Mouse (Mus musculus) lung, embryonic 14.5 days (tissue): Measurements from ENCODE around the gene Flii. TPM values are rescaled to one million over a fixed set of nuclear protein-coding genes. Genes with fewer than 3 reads are reported as not detected.
A peak's percentile ranks its signal among the peaks of the same experiment; 100 is the strongest.

Experiments
- ATAC-seq: fragments of 200-750 bp; cut with Nextera tagmentation; 2 replicates; pipeline ENCODE4 v1.8.0; 2017; ENCODE audit warnings: mild to moderate bottlenecking, moderate TSS enrichment, moderate library complexity; ENCODE audit not compliant: insufficient read depth
- DNase-seq: peaks from one replicate; pipeline ENCODE4 v3.0.0-alpha.2; 2015
- H3K27ac ChIP-seq: fragments of 300-500 bp; sonication (generic); 2 replicates; pipeline ENCODE4 v1.5.1; 2014; ENCODE audit warnings: low read depth, mild to moderate bottlenecking, moderate library complexity
- H3K27me3 ChIP-seq: fragments of 300-500 bp; sonication (generic); 2 replicates; pipeline ENCODE4 v1.6.1; 2014; ENCODE audit warnings: low read length, control low read depth; ENCODE audit not compliant: insufficient read depth
- H3K36me3 ChIP-seq: fragments of 300-500 bp; sonication (generic); 2 replicates; pipeline ENCODE4 v1.6.1; 2014; ENCODE audit warnings: control low read depth; ENCODE audit not compliant: insufficient read depth
- H3K4me1 ChIP-seq: fragments of 300-500 bp; sonication (generic); 2 replicates; pipeline ENCODE4 v1.6.1; 2014; ENCODE audit warnings: antibody characterized with exemption, control low read depth; ENCODE audit not compliant: insufficient read depth
- H3K4me2 ChIP-seq: fragments of 300-500 bp; sonication (generic); 2 replicates; pipeline ENCODE4 v1.6.1; 2014; ENCODE audit warnings: mild to moderate bottlenecking
- H3K4me3 ChIP-seq: fragments of 300-500 bp; sonication (generic); 2 replicates; pipeline ENCODE4 v1.5.1; 2014; ENCODE audit warnings: low read depth, low read length
- H3K9ac ChIP-seq: fragments of 300-500 bp; sonication (generic); 2 replicates; pipeline ENCODE4 v1.6.1; 2014
- H3K9me3 ChIP-seq: fragments of 300-500 bp; sonication (generic); 2 replicates; pipeline ENCODE4 v1.6.1; 2016; ENCODE audit warnings: low read depth, low read length, control low read depth
- CTCF ChIP-seq: IDR thresholded peaks from 2 replicates; pipeline ENCODE4 v1.5.1; 2016; ENCODE audit warnings: antibody characterized with exemption, low read depth
- WGBS: fragments of 180-500 bp; shearing (Covaris S2); extraction: QIAGEN DNeasy Blood & Tissue Kit; methylation state at CpG from one replicate; pipeline ENCODE4 v1.1.7; 2014; 5-methylcytosine and 5-hydroxymethylcytosine counted together
- polyA plus RNA-seq: library from polyadenylated mRNA; unstranded; fragments of >200 nt; fragmentation: Nextera tagmentation; extraction: Ambion mirVana; gene quantifications from 2 replicates; pipeline ENCODE4 v1.2.1, GENCODE M21; 2014

The Flii gene
- polyA plus RNA-seq, 1 experiment from 2014 or later, result 88.6 TPM

DNA sequence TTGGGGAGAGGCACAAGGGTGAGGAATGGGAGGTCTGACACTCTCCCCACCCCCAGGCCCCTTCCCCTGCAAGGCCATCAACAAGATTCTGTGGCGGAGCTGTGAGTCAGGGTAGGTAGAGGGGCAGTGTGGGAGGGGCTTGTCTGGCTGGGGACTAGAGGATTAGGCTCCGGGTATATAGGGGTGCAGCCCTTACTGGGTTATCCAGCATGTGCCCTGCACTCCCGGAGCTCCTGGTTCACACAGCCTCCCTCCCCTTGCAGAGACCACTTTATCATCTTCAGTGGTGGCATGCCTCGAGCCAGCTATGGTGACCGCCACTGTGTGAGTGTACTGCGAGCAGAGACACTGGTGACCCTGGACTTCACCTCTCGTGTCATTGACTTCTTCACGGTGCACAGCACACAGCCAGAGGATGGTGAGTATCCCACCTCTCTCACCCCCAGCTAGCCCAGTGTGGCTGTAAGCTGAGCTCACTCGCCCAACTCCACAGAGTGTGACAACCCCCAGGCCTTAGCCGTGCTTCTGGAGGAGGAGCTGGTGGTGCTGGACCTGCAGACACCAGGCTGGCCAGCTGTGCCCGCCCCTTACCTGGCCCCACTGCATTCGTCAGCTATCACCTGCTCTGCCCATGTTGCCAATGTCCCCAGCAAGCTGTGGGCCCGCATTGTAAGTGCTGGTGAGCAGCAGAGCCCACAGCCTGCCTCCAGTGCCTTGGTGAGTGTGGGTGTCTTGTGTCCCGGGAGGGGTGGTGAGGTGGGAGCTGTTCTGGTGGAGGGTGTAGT lies 20.2 kb downstream of the Flii start:
- Histone ChIP-seq H3K27me3 (no peaks in the 10 kb centered on the region), H3K9me3 (no peaks in the 10 kb centered on the region), H3K27ac (no peak overlapping the region), H3K9ac (no peak overlapping the region), H3K4me3 (no peak overlapping the region), H3K4me2 (no peak overlapping the region), H3K36me3 (peaks cover 76% of the 10 kb centered on the region), H3K4me1 (no peaks in the 10 kb centered on the region)
- no peak for DNase-seq
- 83% methylated on average over 14 of the region's 14 CpGs for WGBS
- no peak for TF ChIP-seq CTCF
- ATAC-seq, result no peak

DNA sequence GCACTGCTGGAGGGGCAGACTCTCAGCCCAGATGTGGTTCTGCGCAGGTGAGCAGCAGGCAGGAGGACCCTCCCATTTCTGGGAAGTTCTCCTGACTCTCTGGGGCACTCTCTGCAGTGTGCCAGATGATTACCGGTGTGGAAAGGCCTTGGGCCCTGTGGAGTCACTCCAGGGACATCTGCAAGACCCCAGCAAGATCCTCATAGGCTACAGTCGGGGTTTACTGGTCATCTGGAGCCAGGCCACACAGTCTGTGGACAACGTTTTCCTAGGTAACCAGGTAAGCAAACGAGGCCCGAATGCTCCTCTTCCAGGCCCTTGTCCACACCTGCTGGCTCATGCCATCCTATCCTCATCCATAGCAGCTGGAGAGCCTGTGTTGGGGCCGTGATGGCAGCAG lies 21.0 kb downstream of the Flii start:
- H3K4me3 ChIP-seq, result no peak overlapping the region
- ATAC-seq (no peak), DNase-seq (no peak)
- 86% methylated on average over 7 of the region's 7 CpGs for WGBS
- no peak overlapping the region for H3K27ac ChIP-seq
- H3K4me1 ChIP-seq, result no peaks in the 10 kb centered on the region
- H3K9me3 ChIP-seq, result no peaks in the 10 kb centered on the region
- H3K9ac ChIP-seq, result no peak overlapping the region
- H3K4me2 ChIP-seq, result no peak overlapping the region
- no peaks in the 10 kb centered on the region for H3K27me3 ChIP-seq
- TF ChIP-seq CTCF, result no peak
- H3K36me3 ChIP-seq, result peaks cover 68% of the 10 kb centered on the region

DNA sequence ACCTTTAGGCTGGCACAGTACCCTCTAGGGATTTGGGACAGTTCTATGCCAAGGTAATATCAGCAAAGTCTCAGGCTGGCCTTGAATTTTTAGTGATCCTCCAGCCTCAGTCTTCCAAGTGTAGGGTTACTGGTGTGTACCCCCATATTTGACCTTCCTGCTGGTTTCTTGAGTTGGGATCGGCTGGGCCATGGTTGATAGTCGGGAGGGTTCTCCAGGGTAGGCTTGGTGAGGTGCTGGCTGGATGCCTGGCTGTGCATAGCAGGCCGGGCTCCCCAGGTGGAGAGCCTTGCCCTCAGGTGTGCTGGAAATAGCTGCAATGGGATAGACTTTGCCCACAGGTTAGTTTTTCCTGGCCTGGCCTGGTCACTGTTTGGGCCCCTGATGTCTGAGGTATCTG lies 21.8 kb downstream of the Flii start:
- 83% methylated on average over 3 of the region's 3 CpGs for WGBS
- H3K4me1 ChIP-seq, result peaks cover 5% of the 10 kb centered on the region; the same call in 1 of the 2 replicates
- DNase-seq (no peak), ATAC-seq (no peak)
- H3K9me3 ChIP-seq, result no peaks in the 10 kb centered on the region
- no peak overlapping the region for H3K9ac ChIP-seq
- TF ChIP-seq CTCF, result no peak
- H3K4me3 ChIP-seq, result no peak overlapping the region
- H3K36me3 ChIP-seq, result peaks cover 61% of the 10 kb centered on the region
- no peaks in the 10 kb centered on the region for H3K27me3 ChIP-seq
- H3K27ac ChIP-seq, result no peak overlapping the region
- H3K4me2 ChIP-seq, result no peak overlapping the region

DNA sequence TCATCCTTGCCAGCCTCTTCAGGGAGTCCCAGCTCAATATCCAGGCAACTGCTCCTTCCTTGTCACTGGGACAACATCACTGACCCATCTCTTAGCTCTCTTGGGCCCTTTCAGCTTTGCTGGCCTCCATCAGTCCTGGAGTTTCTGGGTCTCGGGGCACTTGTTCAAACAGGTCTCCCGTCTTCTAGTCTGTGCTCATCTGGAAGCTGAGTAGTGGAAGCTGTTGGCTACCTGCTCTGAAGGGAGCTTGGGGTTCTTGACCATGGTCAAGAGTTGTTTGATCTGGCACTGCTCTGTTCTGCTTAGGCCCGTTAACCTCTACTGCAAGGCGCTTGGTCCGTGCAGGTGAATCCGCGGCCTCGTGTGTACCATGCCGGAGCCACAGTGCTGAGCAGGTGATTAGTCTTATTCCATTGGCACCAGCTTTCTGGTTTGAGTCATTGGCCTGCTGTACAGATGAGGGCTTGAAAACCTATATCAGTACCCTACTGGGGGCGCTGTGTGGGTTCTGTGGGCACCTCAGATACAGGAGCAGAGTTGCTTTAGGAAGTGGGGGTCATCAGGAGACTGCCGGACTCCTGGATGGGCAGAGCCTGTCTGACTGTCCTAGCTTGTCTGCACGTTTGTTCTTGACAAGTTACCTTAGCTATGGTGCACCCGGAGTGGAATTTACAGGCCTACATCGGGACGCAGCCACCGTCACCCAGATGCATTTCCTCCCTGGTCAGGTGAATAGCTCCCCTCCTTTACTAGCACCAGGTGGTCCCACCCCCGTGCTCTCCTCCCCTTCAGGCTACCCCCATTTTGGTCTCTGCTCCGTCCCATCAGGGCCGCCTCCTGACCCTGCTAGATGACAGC lies 22.8 kb downstream of the Flii start:
- ATAC-seq (no peak), DNase-seq (no peak)
- Histone ChIP-seq H3K27ac (no peak overlapping the region), H3K9me3 (no peaks in the 10 kb centered on the region), H3K27me3 (no peaks in the 10 kb centered on the region), H3K36me3 (peaks cover 51% of the 10 kb centered on the region), H3K9ac (no peak overlapping the region), H3K4me3 (no peak overlapping the region), H3K4me2 (no peak overlapping the region), H3K4me1 (peaks cover 5% of the 10 kb centered on the region; the same call in 1 of the 2 replicates)
- no peak for TF ChIP-seq CTCF
- 89% methylated on average over 19 of the region's 19 CpGs for WGBS

DNA sequence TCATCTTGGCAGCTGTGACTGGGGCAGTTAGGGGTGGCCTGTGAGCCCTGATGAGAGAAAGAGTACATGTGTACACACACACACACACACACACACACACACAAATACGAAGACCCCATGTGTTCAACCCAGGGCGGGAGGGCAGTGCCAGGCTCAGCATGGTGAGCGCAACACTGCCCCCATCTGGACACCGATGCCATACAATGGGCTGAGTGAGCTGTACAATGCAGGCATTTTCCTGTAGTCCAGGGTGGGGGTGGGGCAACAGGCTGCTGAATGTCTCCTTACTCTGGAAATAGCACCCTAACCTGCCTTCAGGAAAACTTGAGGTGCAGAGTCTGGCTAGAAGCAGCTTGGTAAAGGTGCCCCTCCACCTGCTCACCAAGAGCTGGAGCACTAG lies 23.9 kb downstream of the Flii start:
- H3K27me3 ChIP-seq, result no peaks in the 10 kb centered on the region
- 39% methylated on average over 4 of the region's 4 CpGs for WGBS
- H3K36me3 ChIP-seq, result peaks cover 40% of the 10 kb centered on the region
- no peaks in the 10 kb centered on the region for H3K9me3 ChIP-seq
- no peak overlapping the region for H3K27ac ChIP-seq
- DNase-seq (peak; percentile 78), ATAC-seq (no peak)
- peak; percentile 80 for TF ChIP-seq CTCF
- H3K9ac ChIP-seq, result no peak overlapping the region
- H3K4me2 ChIP-seq, result no peak overlapping the region
- peaks cover 5% of the 10 kb centered on the region; the same call in 1 of the 2 replicates for H3K4me1 ChIP-seq
- no peak overlapping the region for H3K4me3 ChIP-seq

DNA sequence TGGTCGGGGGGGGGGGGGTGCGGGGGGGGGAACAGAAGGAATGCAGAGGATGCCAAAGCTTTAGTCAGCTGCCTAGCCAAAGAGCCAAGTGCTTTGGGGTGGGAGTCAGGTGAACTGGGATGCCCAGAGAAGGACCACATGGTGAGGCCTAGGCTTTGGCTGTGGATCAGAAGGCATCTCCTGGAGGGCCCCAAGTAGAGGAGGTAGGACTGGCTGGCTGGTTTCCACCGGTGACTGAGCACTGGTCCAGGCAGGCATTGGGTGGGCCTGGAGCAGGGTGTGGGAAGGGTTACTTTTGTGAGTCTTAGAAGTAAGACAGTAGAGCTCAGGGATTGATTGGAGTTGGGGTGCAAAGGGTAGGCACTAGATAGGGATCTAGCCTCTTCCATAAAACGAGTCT lies 25.5 kb downstream of the Flii start:
- peaks cover 25% of the 10 kb centered on the region for H3K36me3 ChIP-seq
- no peak overlapping the region for H3K27ac ChIP-seq
- no peak overlapping the region for H3K4me3 ChIP-seq
- peaks cover 5% of the 10 kb centered on the region; the same call in 1 of the 2 replicates for H3K4me1 ChIP-seq
- DNase-seq, result no peak
- no peaks in the 10 kb centered on the region for H3K9me3 ChIP-seq
- H3K27me3 ChIP-seq, result no peaks in the 10 kb centered on the region
- H3K4me2 ChIP-seq, result no peak overlapping the region
- no peak for TF ChIP-seq CTCF
- no peak overlapping the region for H3K9ac ChIP-seq
- WGBS, result 51% methylated on average over 3 of the region's 4 CpGs
- no peak for ATAC-seq
